Mouse (Mus musculus) MEL (cell line): ENCODE data around the gene Cald1. TPM values are rescaled to one million over a fixed set of nuclear protein-coding genes. Genes with fewer than 3 reads are reported as not detected.

Source experiments
- DNase-seq: peaks from one replicate; pipeline ENCODE4 v3.0.0; 2011; ENCODE audit warnings: low read depth, low spot score
- H3K27ac ChIP-seq: 2 replicates; pipeline ENCODE4 v1.5.1; 2012; ENCODE audit warnings: low read depth, mild to moderate bottlenecking, control low read depth, low read length, moderate library complexity; ENCODE audit not compliant: control insufficient read depth
- H3K27me3 ChIP-seq, 2 experiments: fragments of 150-350 bp in 1 of 2; sonication (generic) in 1 of 2; 2 replicates each; pipeline ENCODE4 v1.6.1; 2012; ENCODE audit warnings: low read length in 2 of 2, mild to moderate bottlenecking in 2 of 2, improper control_type of control experiment in 1 of 2, moderate library complexity in 1 of 2; ENCODE audit not compliant: insufficient read depth in 2 of 2, control insufficient read depth in 1 of 2
- H3K36me3 ChIP-seq, 2 experiments: 2 replicates each; pipeline ENCODE4 v1.6.1; 2012 to 2014; ENCODE audit warnings: low read length in 2 of 2, improper control_type of control experiment in 1 of 2, inconsistent platforms in 1 of 2, mild to moderate bottlenecking in 1 of 2; ENCODE audit not compliant: insufficient read depth in 2 of 2, control insufficient read depth in 1 of 2
- H3K4me1 ChIP-seq, 2 experiments: fragments of 150-350 bp in 1 of 2; sonication (generic) in 1 of 2; 2 replicates each; pipeline ENCODE4 v1.6.1; 2012; ENCODE audit warnings: low read length in 2 of 2, improper control_type of control experiment in 1 of 2, mild to moderate bottlenecking in 1 of 2; ENCODE audit not compliant: insufficient read depth in 2 of 2, control insufficient read depth in 1 of 2
- H3K4me3 ChIP-seq, 2 experiments: fragments of 150-350 bp in 1 of 2; sonication (generic) in 1 of 2; 2 replicates each; pipeline ENCODE4 v1.5.1; 2012; ENCODE audit warnings: low read depth in 2 of 2, low read length in 2 of 2, mild to moderate bottlenecking in 2 of 2, moderate library complexity in 2 of 2, control low read depth in 1 of 2, improper control_type of control experiment in 1 of 2; ENCODE audit not compliant: control insufficient read depth in 1 of 2, insufficient read depth in 1 of 2
- H3K79me2 ChIP-seq: 2 replicates; pipeline ENCODE4 v1.6.1; 2012; ENCODE audit warnings: mild to moderate bottlenecking, low read length, moderate library complexity; ENCODE audit not compliant: control insufficient read depth, poor library complexity, insufficient read depth
- H3K9ac ChIP-seq: 2 replicates; pipeline ENCODE4 v1.6.1; 2012; ENCODE audit warnings: low read depth, mild to moderate bottlenecking, control low read depth, low read length, moderate library complexity; ENCODE audit not compliant: control insufficient read depth, poor library complexity, severe bottlenecking
- H3K9me3 ChIP-seq: fragments of 150-350 bp; sonication (generic); replicated peaks from 2 replicates; pipeline ENCODE4 v1.6.1; 2012; ENCODE audit warnings: mild to moderate bottlenecking, low read length, improper control_type of control experiment, moderate library complexity; ENCODE audit not compliant: insufficient read depth
- CTCF ChIP-seq, 3 experiments: IDR thresholded peaks in 2 of 3; conservative IDR thresholded peaks in 1 of 3; 2 replicates each; pipeline ENCODE4 v1.5.1; 2011 to 2012; ENCODE audit warnings: low read length in 3 of 3, low read depth in 2 of 3, mild to moderate bottlenecking in 2 of 3, improper control_type of control experiment in 1 of 3, inconsistent platforms in 1 of 3, mixed read lengths in 1 of 3, moderate library complexity in 1 of 3; ENCODE audit not compliant: control insufficient read depth in 1 of 3, insufficient read depth in 1 of 3, poor library complexity in 1 of 3, severe bottlenecking in 1 of 3
- E2F4 ChIP-seq: IDR thresholded peaks from 2 replicates; pipeline ENCODE4 v1.6.1; 2011; ENCODE audit warnings: low read depth, low read length, improper control_type of control experiment, borderline replicate concordance
- ELF1 ChIP-seq: IDR thresholded peaks from 2 replicates; pipeline ENCODE4 v1.6.1; 2014; ENCODE audit warnings: low read depth, mild to moderate bottlenecking, inconsistent platforms, low read length, improper control_type of control experiment, moderate library complexity
- ETS1 ChIP-seq: IDR thresholded peaks from 2 replicates; pipeline ENCODE4 v1.6.1; 2012; ENCODE audit warnings: low read depth, mild to moderate bottlenecking, inconsistent platforms, low read length, improper control_type of control experiment, moderate library complexity
- GATA1 ChIP-seq: IDR thresholded peaks from 2 replicates; pipeline ENCODE4 v1.6.1; 2011; ENCODE audit warnings: low read depth, low read length, improper control_type of control experiment
- HCFC1 ChIP-seq: IDR thresholded peaks from 2 replicates; pipeline ENCODE4 v1.6.1; 2012; ENCODE audit warnings: low read depth, mild to moderate bottlenecking, inconsistent platforms, low read length, improper control_type of control experiment, moderate library complexity
- MAX ChIP-seq: IDR thresholded peaks from 2 replicates; pipeline ENCODE4 v1.6.1; 2011; ENCODE audit warnings: low read length, improper control_type of control experiment
- MEF2A ChIP-seq: IDR thresholded peaks from 2 replicates; pipeline ENCODE4 v1.6.1; 2014; ENCODE audit warnings: low read depth, mild to moderate bottlenecking, inconsistent platforms, low read length, improper control_type of control experiment; ENCODE audit not compliant: poor library complexity, insufficient replicate concordance, severe bottlenecking; ENCODE audit errors: extremely low read depth
- MYB ChIP-seq: IDR thresholded peaks from 2 replicates; pipeline ENCODE4 v1.6.1; 2011; ENCODE audit warnings: mild to moderate bottlenecking, low read depth, low read length, improper control_type of control experiment
- NRF1 ChIP-seq: IDR thresholded peaks from 2 replicates; pipeline ENCODE4 v1.6.1; 2014; ENCODE audit warnings: low read depth, mild to moderate bottlenecking, inconsistent platforms, low read length, improper control_type of control experiment, moderate library complexity; ENCODE audit not compliant: poor library complexity, insufficient read depth, severe bottlenecking
- RAD21 ChIP-seq: IDR thresholded peaks from 2 replicates; pipeline ENCODE4 v1.6.1; 2011; ENCODE audit warnings: mild to moderate bottlenecking, low read depth, low read length, improper control_type of control experiment
- RCOR1 ChIP-seq: IDR thresholded peaks from 2 replicates; pipeline ENCODE4 v1.6.1; 2012; ENCODE audit warnings: low read depth, mild to moderate bottlenecking, inconsistent platforms, low read length, improper control_type of control experiment
- SIN3A ChIP-seq: IDR thresholded peaks from 2 replicates; pipeline ENCODE4 v1.6.1; 2012; ENCODE audit warnings: low read length, improper control_type of control experiment, inconsistent platforms
- SMC3 ChIP-seq: IDR thresholded peaks from 2 replicates; pipeline ENCODE4 v1.6.1; 2011; ENCODE audit warnings: low read depth, low read length, improper control_type of control experiment
- TBP ChIP-seq: IDR thresholded peaks from 2 replicates; pipeline ENCODE4 v1.8.0; 2011; ENCODE audit warnings: low read depth, low read length, improper control_type of control experiment
- USF1 ChIP-seq: IDR thresholded peaks from 2 replicates; pipeline ENCODE4 v1.6.1; 2014; ENCODE audit warnings: low read depth, mild to moderate bottlenecking, inconsistent platforms, low read length, improper control_type of control experiment, moderate library complexity
- USF2 ChIP-seq, 2 experiments: IDR thresholded peaks; 2 replicates each; pipeline ENCODE4 v1.6.1; 2011 to 2012; ENCODE audit warnings: improper control_type of control experiment in 2 of 2, low read length in 2 of 2, borderline replicate concordance in 1 of 2, inconsistent platforms in 1 of 2, low read depth in 1 of 2, mild to moderate bottlenecking in 1 of 2; ENCODE audit not compliant: insufficient read depth in 1 of 2
- ZKSCAN1 ChIP-seq: IDR thresholded peaks from 2 replicates; pipeline ENCODE4 v1.6.1; 2012; ENCODE audit warnings: low read depth, mild to moderate bottlenecking, inconsistent platforms, low read length, improper control_type of control experiment, moderate library complexity
- ZMIZ1 ChIP-seq: IDR thresholded peaks from 2 replicates; pipeline ENCODE4 v1.6.1; 2012; ENCODE audit warnings: low read depth, mild to moderate bottlenecking, inconsistent platforms, low read length, improper control_type of control experiment, moderate library complexity
- polyA plus RNA-seq, 2 experiments: library from polyadenylated mRNA; stranded (reverse) in 1 of 2; unstranded in 1 of 2; fragments of >175 nt in 1 of 2; fragments of >200 nt in 1 of 2; gene quantifications; 2 replicates each; pipeline versions ENCODE4 v1.2.1 to v1.2.4; 2012; ENCODE audit warnings: low replicate concordance in 2 of 2, low read depth in 1 of 2; ENCODE audit not compliant: insufficient read length in 2 of 2, insufficient read depth in 1 of 2, missing spikeins in 1 of 2
- total RNA-seq: library from RNA; depleted of rRNA; stranded (reverse); fragments of 300-350 nt; gene quantifications from 2 replicates; pipeline ENCODE4 v1.2.3, GENCODE M21; 2012

The Cald1 gene
- total and polyA plus RNA-seq, 3 experiments: not detected

GRCm38 (mm10) chr6:34734940-34735695 is 136.8 kb downstream of the Cald1 start:
- no peak for TF ChIP-seq MEF2A
- TF ChIP-seq CTCF (IDR thresholded peaks at IDR 0.05 in 2 of 3, conservative IDR thresholded peaks at IDR 0.05 in 1 of 3; ENCODE audit: control insufficient read depth in 1 of 3, insufficient read depth in 1 of 3, low read depth in 2 of 3, low read length in 3 of 3, poor library complexity in 1 of 3, severe bottlenecking in 1 of 3): no peak
- TF ChIP-seq MAX: no peak
- no peak for TF ChIP-seq NRF1
- no peaks in the 10 kb centered on the region for H3K9me3 ChIP-seq
- no peak overlapping the region for H3K4me3 ChIP-seq
- no peak for DNase-seq
- no peaks in the 10 kb centered on the region for H3K36me3 ChIP-seq
- H3K27me3 ChIP-seq: peaks cover 2% of the 10 kb centered on the region in 2 experiments
- no peak overlapping the region for H3K27ac ChIP-seq
- H3K4me1 ChIP-seq: no peaks in the 10 kb centered on the region
- no peak overlapping the region for H3K9ac ChIP-seq
- no peaks in the 10 kb centered on the region for H3K79me2 ChIP-seq

- TF ChIP-seq SMC3: no peak
- TF ChIP-seq USF2 (IDR thresholded peaks at IDR 0.05; ENCODE audit: borderline replicate concordance in 1 of 2, insufficient read depth in 1 of 2, low read depth in 1 of 2, low read length in 2 of 2): no peak
- TF ChIP-seq MYB: no peak
- TF ChIP-seq HCFC1: no peak
- no peak for TF ChIP-seq USF1
- TF ChIP-seq RAD21: no peak
- TF ChIP-seq SIN3A: no peak
- TF ChIP-seq ETS1: no peak
- TF ChIP-seq ZMIZ1: no peak
- no peak for TF ChIP-seq ZKSCAN1
- TF ChIP-seq MEF2A: no peak
- TF ChIP-seq CTCF (IDR thresholded peaks at IDR 0.05 in 2 of 3, conservative IDR thresholded peaks at IDR 0.05 in 1 of 3; ENCODE audit: control insufficient read depth in 1 of 3, insufficient read depth in 1 of 3, low read depth in 2 of 3, low read length in 3 of 3, poor library complexity in 1 of 3, severe bottlenecking in 1 of 3): no peak
- TF ChIP-seq RCOR1: no peak
- TF ChIP-seq ELF1: no peak
- TF ChIP-seq TBP: no peak
- no peak for TF ChIP-seq E2F4
- no peak for TF ChIP-seq NRF1
- no peak for TF ChIP-seq GATA1
- no peak overlapping the region for H3K9ac ChIP-seq
- no peaks in the 10 kb centered on the region for H3K9me3 ChIP-seq
- no peak for DNase-seq
- H3K27me3 ChIP-seq: peaks cover 2 to 3% of the 10 kb centered on the region in 2 experiments
- H3K4me3 ChIP-seq: no peak overlapping the region
- no peak overlapping the region for H3K27ac ChIP-seq
- H3K36me3 ChIP-seq: no peaks in the 10 kb centered on the region
- no peaks in the 10 kb centered on the region for H3K4me1 ChIP-seq
- H3K79me2 ChIP-seq: no peaks in the 10 kb centered on the region
Observed at GRCm38 (mm10) chr6:34736934-34737333, 138.6 kb downstream of the Cald1 start.
